Mouse (Mus musculus) heart, embryonic 11.5 days (tissue): ENCODE measurements at regions not wholly inside any gene's neighbourhood (a gene's known extent, or its start where the extent isn't known, plus 50 kb on each side); places are given as distances from the start of the nearest gene placed in this dataset.
"Not testable (repeated sequence)": the region's sequence is repeated elsewhere in the genome, so short reads cannot be mapped to it uniquely, and the experiment has no call there.

ENCODE experiments used
- ATAC-seq: fragments of 200-750 bp; cut with Nextera tagmentation; replicated peaks from 2 replicates; pipeline ENCODE4 v1.8.0; 2017; ENCODE audit warnings: moderate library complexity; ENCODE audit not compliant: insufficient number of reproducible peaks, low FRiP score, low TSS enrichment
- H3K27ac ChIP-seq: fragments of 300-500 bp; sonication (generic); 2 replicates; pipeline ENCODE4 v1.5.1; 2014; ENCODE audit warnings: mild to moderate bottlenecking, low read depth, low read length
- H3K27me3 ChIP-seq: fragments of 300-500 bp; sonication (generic); 2 replicates; pipeline ENCODE4 v1.6.1; 2014; ENCODE audit warnings: mild to moderate bottlenecking, low read length, mixed read lengths; ENCODE audit not compliant: control insufficient read depth, insufficient read depth
- H3K36me3 ChIP-seq: fragments of 300-500 bp; sonication (generic); 2 replicates; pipeline ENCODE4 v1.6.1; 2014; ENCODE audit warnings: mild to moderate bottlenecking, low read length, moderate library complexity, mixed read lengths; ENCODE audit not compliant: control insufficient read depth, insufficient read depth
- H3K4me1 ChIP-seq: fragments of 300-500 bp; sonication (generic); 2 replicates; pipeline ENCODE4 v1.6.1; 2014; ENCODE audit warnings: low read length; ENCODE audit not compliant: control insufficient read depth, insufficient read depth
- H3K4me2 ChIP-seq: fragments of 300-500 bp; sonication (generic); 2 replicates; pipeline ENCODE4 v1.6.1; 2014; ENCODE audit warnings: mild to moderate bottlenecking, moderate library complexity
- H3K4me3 ChIP-seq: fragments of 300-500 bp; sonication (generic); 2 replicates; pipeline ENCODE4 v1.5.1; 2014; ENCODE audit warnings: low read depth, low read length
- H3K9ac ChIP-seq: fragments of 300-500 bp; sonication (generic); 2 replicates; pipeline ENCODE4 v1.6.1; 2014; ENCODE audit warnings: mild to moderate bottlenecking, low read depth, low read length, moderate library complexity
- H3K9me3 ChIP-seq: fragments of 300-500 bp; sonication (generic); replicated peaks from 2 replicates; pipeline ENCODE4 v1.6.1; 2016; ENCODE audit warnings: low read length; ENCODE audit not compliant: control insufficient read depth
- whole genome bisulfite sequencing: fragments of 180-500 bp; shearing (Covaris S2); extraction: QIAGEN DNeasy Blood & Tissue Kit; methylation state at CpG from one replicate; pipeline ENCODE4 v1.1.7; 2014; ENCODE audit not compliant: insufficient replicate concordance; 5-methylcytosine and 5-hydroxymethylcytosine counted together

DNA sequence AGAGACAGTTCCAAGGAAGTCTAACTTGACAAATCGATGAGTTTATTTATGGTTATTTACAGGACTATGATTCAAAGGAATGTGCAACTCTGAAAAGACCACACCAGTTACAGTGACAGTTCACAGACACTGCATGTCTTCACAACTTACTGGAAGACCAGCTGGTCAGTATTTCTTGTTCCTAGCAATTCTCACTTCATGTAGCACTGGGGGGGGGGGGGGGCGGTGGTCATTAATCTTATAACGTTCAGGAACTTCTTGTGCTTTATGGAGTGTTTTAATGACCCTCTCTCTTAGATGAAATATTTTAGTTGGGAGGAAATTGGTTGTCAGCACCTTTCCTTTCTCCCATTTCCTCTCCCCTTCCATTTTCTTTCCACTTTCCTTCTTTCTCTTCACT, 1752.1 kb upstream of the Cntnap5a start:
- ATAC-seq = no peak
- 63% methylated on average over 3 of the region's 3 CpGs for WGBS

DNA sequence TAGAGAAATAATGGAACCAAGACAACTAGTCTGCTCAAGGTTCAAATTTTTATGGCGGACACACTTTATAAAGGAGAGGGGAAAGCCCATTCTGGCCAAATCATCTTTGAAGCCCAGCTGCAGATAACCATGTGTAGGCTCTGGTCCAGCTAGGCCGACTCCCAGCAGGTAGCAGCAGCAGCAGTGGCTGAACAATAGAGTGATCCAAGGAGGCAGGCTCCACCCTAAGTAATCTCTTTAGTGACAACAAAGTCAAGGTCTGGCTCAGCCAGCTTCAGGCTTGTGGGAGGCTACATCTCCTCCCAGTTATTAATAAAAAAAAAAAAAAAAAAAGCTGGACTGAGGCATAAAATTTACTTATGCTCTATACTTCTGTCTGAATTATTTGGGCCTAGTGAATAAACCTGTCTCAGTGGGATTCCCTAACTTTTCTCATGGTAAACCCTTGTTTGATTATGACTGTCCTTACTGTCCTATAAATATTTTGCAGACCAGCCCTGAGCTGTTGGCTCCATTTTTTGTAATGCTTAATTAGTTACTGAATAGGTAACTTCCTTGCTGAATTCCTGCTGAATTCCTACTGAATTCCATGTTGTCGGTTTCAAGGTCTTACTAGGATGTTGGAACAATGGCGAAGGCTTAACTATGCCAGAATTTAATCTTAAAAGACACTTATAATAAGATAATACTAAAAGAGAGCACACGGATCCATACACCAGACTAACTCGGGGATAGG, 1726.4 kb upstream of the Cntnap5a start:
- H3K4me3 ChIP-seq = no peak overlapping the region
- no peak for ATAC-seq
- no peak overlapping the region for H3K4me2 ChIP-seq
- 79% methylated on average over 6 of the region's 6 CpGs for WGBS
- no peaks in the 10 kb centered on the region for H3K4me1 ChIP-seq
- H3K9me3 ChIP-seq = no peaks in the 10 kb centered on the region
- H3K36me3 ChIP-seq = no peaks in the 10 kb centered on the region
- H3K27me3 ChIP-seq = no peaks in the 10 kb centered on the region
- no peak overlapping the region for H3K27ac ChIP-seq
- no peak overlapping the region for H3K9ac ChIP-seq

More for the DNA sequence above, 1752.1 kb upstream of the Cntnap5a start:
- H3K27ac ChIP-seq = no peak overlapping the region
- no peaks in the 10 kb centered on the region for H3K9me3 ChIP-seq
- no peak overlapping the region for H3K4me3 ChIP-seq
- H3K4me2 ChIP-seq = no peak overlapping the region
- H3K27me3 ChIP-seq = no peaks in the 10 kb centered on the region
- H3K36me3 ChIP-seq = no peaks in the 10 kb centered on the region
- no peaks in the 10 kb centered on the region for H3K4me1 ChIP-seq
- no peak overlapping the region for H3K9ac ChIP-seq

DNA sequence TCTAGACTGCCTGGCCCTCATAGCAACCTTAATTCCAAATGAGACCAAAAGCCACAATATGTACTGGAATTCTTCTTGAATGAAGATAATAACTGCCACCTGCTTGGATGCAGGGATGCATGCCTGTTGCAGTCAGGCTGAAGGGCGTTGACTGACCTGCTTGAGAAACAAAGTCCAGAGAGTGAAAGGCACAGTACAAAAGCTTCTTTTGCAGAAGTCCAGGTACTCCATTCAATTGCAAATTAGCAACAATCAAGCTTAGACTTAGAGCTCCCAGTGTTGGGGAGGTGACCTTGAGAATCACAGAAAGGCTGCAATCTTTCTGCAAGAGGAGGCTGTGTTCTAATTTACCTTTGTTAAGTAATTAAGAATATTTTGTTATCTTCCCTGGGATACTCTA, 1725.3 kb upstream of the Cntnap5a start:
- H3K4me1 ChIP-seq, H3K4me3 ChIP-seq, H3K9ac ChIP-seq, H3K27ac ChIP-seq, H3K4me2 ChIP-seq, H3K36me3 ChIP-seq, H3K9me3 ChIP-seq, H3K27me3 ChIP-seq, ATAC-seq: not testable (repeated sequence)
- 66% methylated on average over 1 of the region's 1 CpGs for WGBS

DNA sequence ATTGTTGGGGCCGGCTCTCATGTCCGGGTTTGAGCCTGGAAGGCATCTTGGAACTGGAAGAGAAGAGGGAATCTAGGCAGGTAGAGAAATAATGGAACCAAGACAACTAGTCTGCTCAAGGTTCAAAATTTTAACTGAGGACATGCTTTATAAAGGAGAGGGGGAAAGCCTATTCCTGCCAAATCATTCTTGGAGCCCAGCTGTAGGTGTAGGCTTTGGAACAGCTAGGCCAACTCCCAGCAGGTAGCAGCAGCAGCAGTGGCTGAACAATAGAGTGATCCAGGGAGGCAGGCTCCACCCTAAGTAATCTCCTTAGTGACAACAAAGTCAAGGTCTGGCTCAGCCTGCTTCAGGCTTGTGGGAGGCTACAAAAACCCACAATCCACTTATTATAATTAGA, 1720.6 kb upstream of the Cntnap5a start:
- 56% methylated on average over 2 of the region's 2 CpGs for WGBS
- not testable (repeated sequence) for H3K9me3 ChIP-seq, H3K4me1 ChIP-seq, H3K27ac ChIP-seq, H3K4me2 ChIP-seq, H3K9ac ChIP-seq, H3K27me3 ChIP-seq, H3K4me3 ChIP-seq, ATAC-seq, H3K36me3 ChIP-seq

DNA sequence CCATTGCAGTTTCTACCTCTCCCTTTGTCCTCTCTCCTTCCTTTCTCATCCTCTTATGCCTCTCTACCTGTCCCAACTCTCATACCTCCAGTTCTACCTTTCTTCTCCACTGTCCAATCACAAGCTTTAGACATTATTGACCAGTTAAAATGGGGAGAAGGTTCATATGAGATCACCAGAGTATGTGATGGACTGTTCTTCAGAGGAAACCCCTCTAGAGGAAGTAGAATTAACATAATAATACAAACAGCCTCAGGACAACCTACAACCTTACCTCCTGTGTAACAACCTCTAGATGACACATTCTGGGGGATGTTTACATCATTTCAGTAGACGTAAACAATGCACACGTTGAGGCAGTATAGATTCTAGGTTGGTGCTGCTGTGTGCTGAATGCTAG, 1720.1 kb upstream of the Cntnap5a start:
- 68% methylated on average over 2 of the region's 2 CpGs for WGBS

DNA sequence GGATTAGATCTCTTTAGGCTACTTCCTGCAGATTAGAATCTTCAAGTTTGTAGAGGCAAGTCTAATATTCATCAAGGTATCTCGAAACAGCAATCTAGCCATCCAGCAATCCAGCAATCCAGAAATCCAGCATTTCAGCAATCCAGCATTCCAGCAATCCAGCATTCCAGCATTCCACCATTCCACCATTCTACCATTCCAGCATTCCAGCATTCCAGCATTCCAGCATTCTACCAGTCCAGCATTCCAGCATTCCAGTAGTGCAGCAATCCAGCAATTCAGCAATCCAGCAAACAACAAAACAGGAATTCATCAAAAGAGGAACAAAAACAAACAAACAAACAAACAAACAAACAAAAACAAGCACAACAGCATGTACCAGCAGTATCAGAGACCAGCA, 1713.9 kb upstream of the Cntnap5a start:
- no peak for ATAC-seq
- Histone ChIP-seq H3K9ac (no peak overlapping the region), H3K9me3 (no peaks in the 10 kb centered on the region), H3K27me3 (no peaks in the 10 kb centered on the region), H3K36me3 (no peaks in the 10 kb centered on the region), H3K4me1 (no peaks in the 10 kb centered on the region), H3K4me2 (no peak overlapping the region), H3K27ac (no peak overlapping the region), H3K4me3 (no peak overlapping the region)
- WGBS = 54% methylated on average over 1 of the region's 1 CpGs

More for the DNA sequence above, 1720.1 kb upstream of the Cntnap5a start:
- Histone ChIP-seq H3K4me3 (no peak overlapping the region), H3K27me3 (no peaks in the 10 kb centered on the region), H3K4me2 (no peak overlapping the region), H3K36me3 (no peaks in the 10 kb centered on the region), H3K27ac (no peak overlapping the region), H3K9me3 (no peaks in the 10 kb centered on the region), H3K9ac (no peak overlapping the region), H3K4me1 (no peaks in the 10 kb centered on the region)
- ATAC-seq = no peak

DNA sequence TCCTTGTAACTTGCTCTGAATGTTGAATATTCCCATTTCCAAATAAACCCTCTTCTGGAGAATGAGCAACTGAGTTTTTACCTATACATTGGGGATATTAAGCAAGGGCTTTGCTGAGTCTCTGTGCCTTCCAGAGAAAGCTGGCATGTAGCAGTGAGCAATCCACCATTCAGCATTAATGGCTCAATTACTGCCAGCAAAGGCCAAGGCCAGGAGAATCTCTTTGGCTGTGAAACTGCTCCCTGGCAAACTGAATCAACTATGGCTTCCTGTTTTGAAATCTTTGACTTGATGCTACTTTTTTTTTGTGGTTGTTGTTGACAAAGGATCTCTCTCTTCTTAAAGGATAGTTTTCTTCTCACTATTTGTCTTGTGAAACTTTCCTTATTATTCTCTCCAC, 1704.4 kb upstream of the Cntnap5a start:
- Histone ChIP-seq H3K9ac (no peak overlapping the region), H3K4me3 (no peak overlapping the region), H3K9me3 (no peaks in the 10 kb centered on the region), H3K36me3 (no peaks in the 10 kb centered on the region), H3K4me1 (no peaks in the 10 kb centered on the region), H3K27me3 (no peaks in the 10 kb centered on the region), H3K4me2 (no peak overlapping the region), H3K27ac (no peak overlapping the region)
- no peak for ATAC-seq

DNA sequence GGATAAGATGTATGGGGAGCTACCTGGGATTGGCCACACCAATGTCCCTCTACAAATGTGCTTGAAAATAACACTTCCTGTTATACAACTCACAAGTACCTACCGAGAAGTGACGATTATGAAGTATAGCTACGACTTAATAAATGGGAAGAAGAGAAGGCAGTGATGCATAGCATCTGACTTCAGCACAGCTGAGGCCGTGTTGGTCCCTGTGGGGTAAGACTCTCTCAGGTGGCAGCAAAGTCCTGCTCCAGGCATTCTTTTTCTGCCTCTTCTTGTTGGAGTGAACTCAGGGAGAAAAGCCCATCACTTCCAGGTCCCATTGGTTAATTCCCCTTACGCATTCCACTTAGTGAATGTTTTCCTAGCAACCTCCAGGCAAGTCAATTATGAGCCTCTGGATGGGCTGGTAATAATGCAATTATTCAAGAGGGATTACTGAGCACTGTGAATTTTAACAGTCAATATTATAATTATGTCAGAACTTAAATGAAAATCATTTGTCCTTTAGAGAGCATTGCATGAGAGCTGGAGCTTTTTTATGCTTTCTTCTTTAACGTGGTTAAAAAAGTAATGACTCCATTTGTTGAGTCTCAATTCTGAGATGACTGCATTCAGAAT, 1694.8 kb upstream of the Cntnap5a start:
- H3K27ac ChIP-seq = no peak overlapping the region
- WGBS = 89% methylated on average over 6 of the region's 6 CpGs
- ATAC-seq = no peak
- no peak overlapping the region for H3K4me2 ChIP-seq
- H3K9me3 ChIP-seq = no peaks in the 10 kb centered on the region
- H3K4me1 ChIP-seq = no peaks in the 10 kb centered on the region
- H3K4me3 ChIP-seq = no peak overlapping the region
- no peak overlapping the region for H3K9ac ChIP-seq
- no peaks in the 10 kb centered on the region for H3K36me3 ChIP-seq
- H3K27me3 ChIP-seq = no peaks in the 10 kb centered on the region

DNA sequence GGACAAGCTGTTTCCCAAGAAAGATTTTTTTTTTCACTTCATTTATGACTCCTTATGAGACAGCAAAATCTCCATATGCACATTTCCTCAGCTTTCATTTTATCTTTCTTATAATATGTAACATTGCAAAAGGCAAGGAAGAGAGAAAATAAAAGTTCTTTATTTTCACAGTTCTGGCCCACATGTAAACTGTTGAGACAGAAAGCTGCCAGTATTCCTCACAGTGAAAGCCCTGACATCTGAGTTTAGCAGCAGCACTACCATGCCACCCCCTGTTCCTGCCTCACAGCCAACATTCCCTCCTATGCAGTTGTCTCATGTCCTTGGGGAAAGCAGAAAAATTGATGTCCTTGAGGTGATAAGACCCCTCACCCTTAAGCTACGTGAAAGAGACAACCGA, 1692.1 kb upstream of the Cntnap5a start:
- no peak overlapping the region for H3K4me3 ChIP-seq
- no peak overlapping the region for H3K27ac ChIP-seq
- no peaks in the 10 kb centered on the region for H3K27me3 ChIP-seq
- no peaks in the 10 kb centered on the region for H3K4me1 ChIP-seq
- ATAC-seq = no peak
- H3K9me3 ChIP-seq = no peaks in the 10 kb centered on the region
- 34% methylated on average over 2 of the region's 2 CpGs for WGBS
- H3K36me3 ChIP-seq = no peaks in the 10 kb centered on the region
- H3K4me2 ChIP-seq = no peak overlapping the region
- no peak overlapping the region for H3K9ac ChIP-seq
